Mouse (Mus musculus): Measurements from ENCODE around the gene Atp5s. TPM values are rescaled to one million over a fixed set of nuclear protein-coding genes. Genes with fewer than 3 reads are reported as not detected.

Atp5s gene
- polyA plus RNA-seq, 1 experiment = 11.4 TPM

DNA sequence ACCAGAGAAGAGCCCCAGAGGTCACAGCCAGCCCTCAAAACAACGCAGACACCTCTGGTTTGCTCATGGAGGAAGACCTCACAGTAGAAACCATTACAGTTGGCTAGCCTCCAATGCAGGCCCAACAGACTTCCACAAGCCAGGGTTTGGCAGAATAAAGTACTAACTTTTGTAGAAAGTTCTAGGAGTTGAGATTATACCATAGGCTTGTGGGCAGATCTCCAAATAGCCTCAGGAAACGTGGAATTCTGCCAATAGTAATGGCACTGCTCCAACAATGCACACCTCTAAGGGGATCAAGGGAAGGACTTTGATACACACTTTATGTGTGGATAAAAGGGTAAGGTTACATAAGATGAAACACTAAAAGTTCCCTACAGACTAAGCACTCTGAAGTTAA is 36.4 kb upstream of the Atp5s start:
- Histone ChIP-seq H3K4me1 (ENCODE audit: control insufficient read depth, insufficient read depth, low read length) (no peaks in the 10 kb centered on the region), H3K4me3 (replicated peaks; ENCODE audit: control insufficient read depth, low read depth, low read length) (no peak overlapping the region), H3K27ac (ENCODE audit: control insufficient read depth, insufficient read depth, low read depth, low read length, poor library complexity) (no peak overlapping the region)
- TF ChIP-seq POLR2A (IDR thresholded peaks at IDR 0.05; ENCODE audit: borderline replicate concordance, control insufficient read depth, low read depth, low read length) (no peak), CTCF (IDR thresholded peaks at IDR 0.05; ENCODE audit: control insufficient read depth, insufficient read depth, low read length) (no peak)
- 32% methylated on average over 2 of the region's 2 CpGs for WGBS

DNA sequence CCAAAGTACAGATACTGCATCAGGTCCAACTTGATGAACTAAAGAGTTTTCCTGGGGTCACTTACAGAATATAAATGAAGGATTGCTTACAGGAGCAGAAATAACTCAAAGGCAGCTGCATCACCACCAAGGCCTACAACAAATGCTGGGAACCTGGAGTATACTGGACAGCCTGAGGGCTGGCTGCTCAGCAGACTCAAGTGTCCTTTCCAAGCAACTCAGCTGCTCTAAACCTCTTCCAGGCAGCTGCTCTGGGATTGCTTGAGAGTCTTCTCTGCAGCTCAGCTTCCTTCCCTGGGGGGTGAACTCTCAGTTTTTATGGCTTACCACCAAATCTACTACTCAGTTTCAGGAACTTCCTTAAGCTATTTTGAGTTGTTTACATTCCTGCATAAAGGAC is 35.7 kb upstream of the Atp5s start:
- TF ChIP-seq CTCF (IDR thresholded peaks at IDR 0.05; ENCODE audit: control insufficient read depth, insufficient read depth, low read length) (no peak), POLR2A (IDR thresholded peaks at IDR 0.05; ENCODE audit: borderline replicate concordance, control insufficient read depth, low read depth, low read length) (no peak)
- H3K4me1 ChIP-seq (ENCODE audit: control insufficient read depth, insufficient read depth, low read length) = no peaks in the 10 kb centered on the region
- H3K27ac ChIP-seq (ENCODE audit: control insufficient read depth, insufficient read depth, low read depth, low read length, poor library complexity) = no peak overlapping the region
- no peak overlapping the region for H3K4me3 ChIP-seq (replicated peaks; ENCODE audit: control insufficient read depth, low read depth, low read length)

DNA sequence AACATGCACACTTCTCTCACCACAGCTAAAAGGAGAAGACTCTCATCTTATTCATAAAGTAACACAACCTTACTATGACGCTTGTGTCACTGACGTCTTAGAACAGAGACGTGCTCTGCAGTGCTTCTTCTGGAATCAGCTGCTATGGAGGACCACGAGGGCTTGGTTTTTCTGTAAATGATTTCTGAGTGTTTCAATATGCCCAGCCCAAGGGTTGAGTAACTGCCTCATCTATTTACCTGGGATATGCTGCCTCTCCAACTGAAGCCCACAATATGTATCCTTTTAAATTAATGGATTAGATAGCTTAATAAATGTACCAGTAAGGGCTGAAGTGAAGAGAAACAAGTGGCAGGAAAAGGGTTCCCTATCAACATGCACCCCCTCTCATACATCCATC is 34.0 kb upstream of the Atp5s start:
- Histone ChIP-seq H3K4me3 (replicated peaks; ENCODE audit: control insufficient read depth, low read depth, low read length) (no peak overlapping the region), H3K27ac (ENCODE audit: control insufficient read depth, insufficient read depth, low read depth, low read length, poor library complexity) (no peak overlapping the region), H3K4me1 (ENCODE audit: control insufficient read depth, insufficient read depth, low read length) (no peaks in the 10 kb centered on the region)
- no peak for TF ChIP-seq CTCF (IDR thresholded peaks at IDR 0.05; ENCODE audit: control insufficient read depth, insufficient read depth, low read length)
- TF ChIP-seq POLR2A (IDR thresholded peaks at IDR 0.05; ENCODE audit: borderline replicate concordance, control insufficient read depth, low read depth, low read length) = no peak
- WGBS = 88% methylated on average over 4 of the region's 4 CpGs

DNA sequence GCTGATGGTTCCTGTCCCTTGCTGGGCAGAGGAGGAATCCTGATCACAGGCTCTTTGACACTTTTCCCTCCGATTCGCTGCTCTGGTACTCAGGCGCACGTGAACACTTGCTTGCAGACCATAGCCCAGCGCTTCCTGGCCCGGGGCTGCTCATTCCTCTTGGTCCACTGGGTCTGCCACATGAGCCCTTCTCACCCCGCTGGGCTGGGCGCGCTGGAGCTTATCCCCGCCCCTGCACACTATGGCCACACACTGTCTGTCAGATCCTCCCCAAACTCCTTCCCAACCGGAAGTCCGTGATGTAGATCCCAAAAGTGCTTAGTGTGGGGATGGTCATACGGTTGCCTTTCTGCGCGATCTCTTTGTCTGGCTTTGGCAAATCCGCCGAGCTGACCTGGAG is 31.3 kb upstream of the Atp5s start:
- WGBS = 94% methylated on average over 17 of the region's 17 CpGs

DNA sequence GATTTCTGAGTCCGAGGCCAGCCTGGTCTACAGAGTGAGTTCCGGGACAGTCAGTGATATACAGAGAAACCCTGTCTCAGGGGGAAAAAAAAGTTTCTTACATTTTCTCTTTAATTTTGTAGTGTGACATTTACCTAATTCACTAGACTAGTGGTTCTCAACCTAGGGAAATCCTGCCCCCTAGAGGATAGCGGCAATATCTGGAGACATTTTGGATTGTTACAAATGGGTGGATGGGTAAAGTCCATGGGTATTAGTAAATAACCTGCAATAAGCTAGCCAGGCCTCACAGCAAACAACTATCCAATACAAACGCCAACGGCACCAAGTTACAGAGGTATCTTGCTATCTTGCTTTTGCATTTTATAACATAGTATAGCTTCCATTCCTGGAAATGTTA is 28.0 kb upstream of the Atp5s start:
- no peak for TF ChIP-seq POLR2A (IDR thresholded peaks at IDR 0.05; ENCODE audit: borderline replicate concordance, control insufficient read depth, low read depth, low read length)
- TF ChIP-seq CTCF (IDR thresholded peaks at IDR 0.05; ENCODE audit: control insufficient read depth, insufficient read depth, low read length) = no peak
- no peak overlapping the region for H3K4me3 ChIP-seq (replicated peaks; ENCODE audit: control insufficient read depth, low read depth, low read length)
- 58% methylated on average over 5 of the region's 5 CpGs for WGBS
- H3K27ac ChIP-seq (ENCODE audit: control insufficient read depth, insufficient read depth, low read depth, low read length, poor library complexity) = no peak overlapping the region
- H3K4me1 ChIP-seq (ENCODE audit: control insufficient read depth, insufficient read depth, low read length) = no peaks in the 10 kb centered on the region

More for the DNA sequence above, 31.3 kb upstream of the Atp5s start:
- Histone ChIP-seq H3K4me3 (replicated peaks; ENCODE audit: control insufficient read depth, low read depth, low read length) (no peak overlapping the region), H3K4me1 (ENCODE audit: control insufficient read depth, insufficient read depth, low read length) (no peaks in the 10 kb centered on the region), H3K27ac (ENCODE audit: control insufficient read depth, insufficient read depth, low read depth, low read length, poor library complexity) (no peak overlapping the region)
- TF ChIP-seq CTCF (IDR thresholded peaks at IDR 0.05; ENCODE audit: control insufficient read depth, insufficient read depth, low read length) = no peak
- no peak for TF ChIP-seq POLR2A (IDR thresholded peaks at IDR 0.05; ENCODE audit: borderline replicate concordance, control insufficient read depth, low read depth, low read length)

DNA sequence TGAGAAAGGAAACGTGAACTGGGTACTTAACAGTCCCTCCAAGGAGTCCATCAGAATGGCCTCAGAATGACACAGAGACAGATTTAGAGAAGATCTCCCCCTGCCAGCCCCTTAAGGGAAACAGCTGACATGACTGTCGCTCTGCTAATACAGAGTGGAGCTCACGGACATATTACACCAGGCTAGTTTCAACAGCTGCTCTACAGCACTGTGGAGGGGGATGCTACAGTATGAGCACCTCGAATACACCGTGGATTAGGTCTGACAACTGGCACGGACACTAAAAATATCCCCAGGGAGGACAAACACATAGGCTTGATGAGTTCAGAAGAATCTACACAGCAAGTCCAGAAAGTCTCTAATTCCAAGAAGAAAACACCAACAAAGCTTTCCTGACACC is 26.4 kb upstream of the Atp5s start:
- WGBS = 84% methylated on average over 6 of the region's 6 CpGs
- H3K4me3 ChIP-seq (replicated peaks; ENCODE audit: control insufficient read depth, low read depth, low read length) = no peak overlapping the region
- no peak for TF ChIP-seq CTCF (IDR thresholded peaks at IDR 0.05; ENCODE audit: control insufficient read depth, insufficient read depth, low read length)
- TF ChIP-seq POLR2A (IDR thresholded peaks at IDR 0.05; ENCODE audit: borderline replicate concordance, control insufficient read depth, low read depth, low read length) = no peak
- no peak overlapping the region for H3K27ac ChIP-seq (ENCODE audit: control insufficient read depth, insufficient read depth, low read depth, low read length, poor library complexity)
- no peaks in the 10 kb centered on the region for H3K4me1 ChIP-seq (ENCODE audit: control insufficient read depth, insufficient read depth, low read length)

DNA sequence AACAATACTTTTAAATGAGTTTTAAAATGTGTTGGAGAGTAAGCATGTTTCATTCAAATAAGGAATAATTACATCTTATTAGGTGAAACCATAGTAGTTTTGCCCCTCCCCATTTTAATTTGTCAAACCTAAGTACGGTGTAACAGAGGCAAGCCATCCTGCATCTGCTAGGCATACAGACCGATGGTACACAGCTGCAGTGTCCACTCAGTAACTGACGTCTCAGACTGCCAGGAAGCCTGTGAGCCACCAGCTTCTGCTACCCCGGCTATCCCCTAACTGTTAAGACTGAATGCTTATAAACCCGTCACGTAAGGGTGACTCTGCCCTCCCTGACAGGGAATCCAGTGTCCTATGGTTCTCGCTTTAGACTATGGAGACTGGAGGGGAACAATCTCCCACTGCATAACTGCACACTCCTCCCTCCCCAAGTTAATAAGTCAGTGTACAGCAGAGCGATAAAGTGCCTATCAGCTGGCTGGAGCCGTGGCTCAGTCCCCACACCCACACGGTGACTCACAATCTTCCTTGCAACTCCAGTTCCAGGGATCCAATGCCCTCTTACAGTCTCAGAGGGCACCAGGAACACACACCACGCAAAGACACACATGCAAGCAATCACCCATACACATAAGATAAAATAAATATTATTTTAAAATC is 19.8 kb upstream of the Atp5s start:
- H3K4me3 ChIP-seq (replicated peaks; ENCODE audit: control insufficient read depth, low read depth, low read length) = no peak overlapping the region
- H3K27ac ChIP-seq (ENCODE audit: control insufficient read depth, insufficient read depth, low read depth, low read length, poor library complexity) = no peak overlapping the region
- TF ChIP-seq CTCF (IDR thresholded peaks at IDR 0.05; ENCODE audit: control insufficient read depth, insufficient read depth, low read length) (no peak), POLR2A (IDR thresholded peaks at IDR 0.05; ENCODE audit: borderline replicate concordance, control insufficient read depth, low read depth, low read length) (no peak)
- no peaks in the 10 kb centered on the region for H3K4me1 ChIP-seq (ENCODE audit: control insufficient read depth, insufficient read depth, low read length)
- WGBS = 84% methylated on average over 11 of the region's 11 CpGs

DNA sequence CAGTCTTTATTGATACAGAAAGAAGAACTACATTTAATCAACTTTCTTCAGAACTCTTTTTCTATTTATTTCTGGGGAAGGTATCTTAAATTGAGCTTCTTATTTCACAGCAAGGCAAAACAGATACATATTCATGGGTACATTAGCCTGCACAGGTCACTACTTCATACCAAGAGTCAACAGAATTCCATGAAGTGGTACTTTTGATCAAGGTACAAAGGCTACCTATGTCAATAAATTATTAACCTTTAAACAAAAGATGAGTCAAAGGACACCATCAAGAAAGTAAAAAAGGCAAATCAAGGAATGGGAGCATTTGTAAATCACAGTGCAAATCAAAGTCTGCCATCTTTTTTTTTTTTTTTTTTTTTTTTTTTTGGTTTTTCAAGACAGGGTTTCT is 11.1 kb upstream of the Atp5s start:
- H3K4me3 ChIP-seq (replicated peaks; ENCODE audit: control insufficient read depth, low read depth, low read length) = no peak overlapping the region
- no peaks in the 10 kb centered on the region for H3K4me1 ChIP-seq (ENCODE audit: control insufficient read depth, insufficient read depth, low read length)
- H3K27ac ChIP-seq (ENCODE audit: control insufficient read depth, insufficient read depth, low read depth, low read length, poor library complexity) = no peak overlapping the region
- TF ChIP-seq CTCF (IDR thresholded peaks at IDR 0.05; ENCODE audit: control insufficient read depth, insufficient read depth, low read length) (no peak), POLR2A (IDR thresholded peaks at IDR 0.05; ENCODE audit: borderline replicate concordance, control insufficient read depth, low read depth, low read length) (no peak)

DNA sequence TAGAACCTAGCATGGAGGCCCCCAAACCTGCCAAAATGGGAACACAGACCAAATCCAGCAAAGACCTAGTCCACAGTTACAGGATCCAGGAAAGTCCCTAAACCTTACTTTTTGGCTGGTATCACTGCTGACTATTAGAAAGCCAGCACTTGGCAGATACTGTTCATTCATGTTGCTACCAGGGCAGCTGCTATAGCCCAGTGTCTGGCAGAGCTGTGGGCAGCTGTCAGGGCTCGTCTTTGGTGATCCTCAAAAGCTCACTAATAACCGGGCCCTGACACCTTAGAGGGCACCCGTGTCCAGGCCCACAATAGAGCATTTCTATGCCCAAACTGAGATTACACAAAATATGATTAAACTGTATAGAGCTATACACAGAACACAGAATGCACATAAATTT is 1.9 kb upstream of the Atp5s start:
- no peaks in the 10 kb centered on the region; the same call in 1 of the 2 replicates for H3K4me1 ChIP-seq (ENCODE audit: control insufficient read depth, insufficient read depth, low read length)
- no peak overlapping the region for H3K27ac ChIP-seq (ENCODE audit: control insufficient read depth, insufficient read depth, low read depth, low read length, poor library complexity)
- no peak overlapping the region for H3K4me3 ChIP-seq (replicated peaks; ENCODE audit: control insufficient read depth, low read depth, low read length)
- WGBS = 92% methylated on average over 3 of the region's 3 CpGs
- no peak for TF ChIP-seq POLR2A (IDR thresholded peaks at IDR 0.05; ENCODE audit: borderline replicate concordance, control insufficient read depth, low read depth, low read length)
- TF ChIP-seq CTCF (IDR thresholded peaks at IDR 0.05; ENCODE audit: control insufficient read depth, insufficient read depth, low read length) = no peak

Measured in bone marrow, adult 2 months (tissue).